Mouse (Mus musculus): ENCODE measurements around the gene Folr1. TPM values are rescaled to one million over a fixed set of nuclear protein-coding genes. Genes with fewer than 3 reads are reported as not detected.

Gene Folr1
- polyA plus RNA-seq, 2 experiments, result 1.0 to 1.1 TPM

DNA sequence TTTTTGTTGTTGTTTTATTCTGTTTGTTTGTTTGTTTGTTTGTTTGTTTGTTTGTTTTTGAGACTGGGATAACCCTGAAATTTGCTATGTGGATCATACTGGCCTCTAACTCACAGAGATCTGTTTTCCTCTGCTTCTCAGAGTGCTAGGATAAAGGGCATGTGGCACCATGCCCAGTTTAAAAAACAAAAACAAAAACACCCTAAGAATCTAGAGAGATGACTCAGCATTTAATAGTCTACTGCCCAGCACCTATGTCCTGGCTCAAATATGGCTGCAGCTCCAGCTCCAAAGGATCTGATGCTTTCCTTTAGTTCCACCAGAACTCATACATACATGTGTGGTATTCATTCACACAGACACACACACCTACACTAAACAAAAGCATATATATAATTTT lies 9.6 kb downstream of the Folr1 start:
- H3K27me3 ChIP-seq (ENCODE audit: control insufficient read depth, insufficient read depth, low read length), result no peaks in the 10 kb centered on the region
- no peaks in the 10 kb centered on the region for H3K4me1 ChIP-seq (ENCODE audit: control insufficient read depth, insufficient read depth, low read length)
- TF ChIP-seq POLR2A (IDR thresholded peaks at IDR 0.05; ENCODE audit: borderline replicate concordance, extremely low read depth, insufficient read depth, insufficient read length), result no peak
- ATAC-seq (ENCODE audit: low FRiP score, low read depth) (no peak), DNase-seq (ENCODE audit: low spot score) (no peak)
- no peak overlapping the region for H3K4me2 ChIP-seq (replicated peaks; ENCODE audit: low read depth, low read length, severe bottlenecking)
- H3K27ac ChIP-seq (replicated peaks; ENCODE audit: low read depth, low read length), result no peak overlapping the region
- H3K36me3 ChIP-seq (ENCODE audit: control insufficient read depth, insufficient read depth, low read length), result no peaks in the 10 kb centered on the region
- no peak overlapping the region for H3K4me3 ChIP-seq (replicated peaks; ENCODE audit: low read length)
- no peaks in the 10 kb centered on the region for H3K9me3 ChIP-seq (ENCODE audit: control insufficient read depth, low read length)
- H3K9ac ChIP-seq (ENCODE audit: low read depth, low read length, severe bottlenecking), result no peak overlapping the region

DNA sequence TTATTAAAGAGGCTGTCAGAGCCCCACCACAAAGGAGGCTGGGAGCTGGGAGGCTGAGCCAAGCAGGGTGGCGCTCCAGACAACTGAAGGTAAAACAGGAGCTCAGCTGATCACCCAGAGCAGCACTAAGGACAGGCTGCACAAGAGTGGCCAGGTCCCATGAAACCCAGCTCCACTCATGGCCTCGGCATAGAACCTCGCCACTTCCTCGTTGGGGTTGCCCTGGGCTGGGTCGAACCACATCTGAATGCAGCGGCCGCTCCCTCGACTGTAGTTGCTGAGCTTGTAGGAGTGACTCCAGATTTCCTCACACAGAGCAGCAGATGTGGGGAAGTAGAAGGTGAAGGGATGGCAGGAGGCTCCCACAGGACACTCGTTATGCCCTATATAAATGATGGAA lies 12.2 kb downstream of the Folr1 start:
- DNase-seq (ENCODE audit: low spot score) (no peak), ATAC-seq (ENCODE audit: low FRiP score, low read depth) (no peak)
- Histone ChIP-seq H3K27me3 (ENCODE audit: control insufficient read depth, insufficient read depth, low read length) (no peaks in the 10 kb centered on the region), H3K4me2 (replicated peaks; ENCODE audit: low read depth, low read length, severe bottlenecking) (no peak overlapping the region), H3K4me3 (replicated peaks; ENCODE audit: low read length) (no peak overlapping the region), H3K9ac (ENCODE audit: low read depth, low read length, severe bottlenecking) (no peak overlapping the region), H3K36me3 (ENCODE audit: control insufficient read depth, insufficient read depth, low read length) (no peaks in the 10 kb centered on the region), H3K4me1 (ENCODE audit: control insufficient read depth, insufficient read depth, low read length) (no peaks in the 10 kb centered on the region), H3K27ac (replicated peaks; ENCODE audit: low read depth, low read length) (no peak overlapping the region), H3K9me3 (ENCODE audit: control insufficient read depth, low read length) (no peaks in the 10 kb centered on the region)
- 64% methylated on average over 9 of the region's 9 CpGs for WGBS
- TF ChIP-seq POLR2A (IDR thresholded peaks at IDR 0.05; ENCODE audit: borderline replicate concordance, extremely low read depth, insufficient read depth, insufficient read length), result no peak

DNA sequence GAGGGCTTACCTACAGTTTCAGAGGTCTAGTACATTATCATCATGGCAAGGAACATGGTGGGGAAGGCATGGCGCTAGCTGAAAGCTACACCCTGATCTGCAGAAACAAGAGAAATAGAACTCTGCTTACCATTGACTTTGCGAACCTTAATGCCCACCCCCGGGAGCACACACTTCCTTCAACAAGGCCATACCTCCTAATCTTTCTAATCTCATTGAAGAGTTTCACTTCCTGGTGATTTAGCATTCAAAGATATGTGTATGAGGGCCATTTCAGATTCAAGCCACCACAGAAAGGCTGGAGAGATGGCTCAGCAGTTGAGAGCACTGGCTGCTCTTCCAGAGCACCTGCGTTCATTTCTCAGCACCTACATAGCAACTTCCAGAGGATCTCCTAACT lies 13.5 kb downstream of the Folr1 start, which contains the start of gene Folr2:
Folr2 (minus strand) TSS at position 101 of the 400 bp plus-strand sequence.
- Histone ChIP-seq H3K4me2 (replicated peaks; ENCODE audit: low read depth, low read length, severe bottlenecking) (no peak within 1 kb of the TSS), H3K9me3 (ENCODE audit: control insufficient read depth, low read length) (no peaks in the 10 kb centered on the region), H3K27me3 (ENCODE audit: control insufficient read depth, insufficient read depth, low read length) (no peaks in the 10 kb centered on the region), H3K4me1 (ENCODE audit: control insufficient read depth, insufficient read depth, low read length) (no peaks in the 10 kb centered on the region), H3K27ac (replicated peaks; ENCODE audit: low read depth, low read length) (no peak within 1 kb of the TSS), H3K36me3 (ENCODE audit: control insufficient read depth, insufficient read depth, low read length) (no peaks in the 10 kb centered on the region), H3K4me3 (replicated peaks; ENCODE audit: low read length) (no peak within 1 kb of the TSS), H3K9ac (ENCODE audit: low read depth, low read length, severe bottlenecking) (no peak within 1 kb of the TSS)
- 88% methylated on average over 4 of the region's 4 CpGs for WGBS
- TF ChIP-seq POLR2A (IDR thresholded peaks at IDR 0.05; ENCODE audit: borderline replicate concordance, extremely low read depth, insufficient read depth, insufficient read length), result no peak
- no peak for ATAC-seq (ENCODE audit: low FRiP score, low read depth)
- DNase-seq (ENCODE audit: low spot score), result no peak

DNA sequence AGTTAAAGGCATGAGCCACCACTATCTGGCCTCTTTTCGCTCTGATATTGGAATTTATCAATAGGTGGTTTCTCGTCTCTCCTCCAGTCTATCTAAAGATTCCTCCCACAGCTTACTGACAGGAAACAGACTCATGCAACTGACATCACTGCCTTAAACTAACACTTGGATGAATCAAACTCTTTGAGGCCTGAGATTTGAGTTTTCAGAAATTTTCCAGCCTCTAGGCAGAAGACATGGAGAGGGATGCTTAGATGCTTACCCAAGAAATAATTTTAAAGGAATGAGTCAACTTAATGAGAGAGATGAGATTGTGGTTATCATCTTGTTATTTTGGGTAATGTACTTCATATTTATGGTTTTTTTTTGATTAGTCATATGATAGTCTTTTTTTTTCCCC lies 16.8 kb downstream of the Folr1 start:
- TF ChIP-seq POLR2A (IDR thresholded peaks at IDR 0.05; ENCODE audit: borderline replicate concordance, extremely low read depth, insufficient read depth, insufficient read length), result no peak
- DNase-seq (ENCODE audit: low spot score), result no peak
- no peak overlapping the region for H3K27ac ChIP-seq (replicated peaks; ENCODE audit: low read depth, low read length)
- no peak overlapping the region for H3K9ac ChIP-seq (ENCODE audit: low read depth, low read length, severe bottlenecking)
- H3K36me3 ChIP-seq (ENCODE audit: control insufficient read depth, insufficient read depth, low read length), result no peaks in the 10 kb centered on the region
- WGBS, result 80% methylated on average over 2 of the region's 2 CpGs
- no peak for ATAC-seq (ENCODE audit: low FRiP score, low read depth)
- H3K9me3 ChIP-seq (ENCODE audit: control insufficient read depth, low read length), result no peaks in the 10 kb centered on the region
- H3K4me2 ChIP-seq (replicated peaks; ENCODE audit: low read depth, low read length, severe bottlenecking), result no peak overlapping the region
- no peaks in the 10 kb centered on the region for H3K4me1 ChIP-seq (ENCODE audit: control insufficient read depth, insufficient read depth, low read length)
- no peak overlapping the region for H3K4me3 ChIP-seq (replicated peaks; ENCODE audit: low read length)
- no peaks in the 10 kb centered on the region for H3K27me3 ChIP-seq (ENCODE audit: control insufficient read depth, insufficient read depth, low read length)

GRCm38 (mm10) chr7:101852846-101853245 lies 17.7 kb downstream of the Folr1 start:
- Histone ChIP-seq H3K4me2 (replicated peaks; ENCODE audit: low read depth, low read length, severe bottlenecking) (no peak overlapping the region), H3K27ac (replicated peaks; ENCODE audit: low read depth, low read length) (no peak overlapping the region), H3K9ac (ENCODE audit: low read depth, low read length, severe bottlenecking) (no peak overlapping the region), H3K27me3 (ENCODE audit: control insufficient read depth, insufficient read depth, low read length) (no peaks in the 10 kb centered on the region), H3K4me1 (ENCODE audit: control insufficient read depth, insufficient read depth, low read length) (no peaks in the 10 kb centered on the region), H3K4me3 (replicated peaks; ENCODE audit: low read length) (no peak overlapping the region), H3K9me3 (ENCODE audit: control insufficient read depth, low read length) (no peaks in the 10 kb centered on the region), H3K36me3 (ENCODE audit: control insufficient read depth, insufficient read depth, low read length) (no peaks in the 10 kb centered on the region)
- no peak for ATAC-seq (ENCODE audit: low FRiP score, low read depth)
- TF ChIP-seq POLR2A (IDR thresholded peaks at IDR 0.05; ENCODE audit: borderline replicate concordance, extremely low read depth, insufficient read depth, insufficient read length), result no peak
- whole genome bisulfite sequencing, result 84% methylated on average over 6 of the region's 6 CpGs
- no peak for DNase-seq (ENCODE audit: low spot score)

GRCm38 (mm10) chr7:101851689-101852088 lies 18.9 kb downstream of the Folr1 start:
- no peak overlapping the region for H3K9ac ChIP-seq (ENCODE audit: low read depth, low read length, severe bottlenecking)

More at GRCm38 (mm10) chr7:101851689-101852088, 18.9 kb downstream of the Folr1 start:
- no peak overlapping the region for H3K27ac ChIP-seq (replicated peaks; ENCODE audit: low read depth, low read length)
- H3K4me2 ChIP-seq (replicated peaks; ENCODE audit: low read depth, low read length, severe bottlenecking), result no peak overlapping the region
- 80% methylated on average over 6 of the region's 6 CpGs for WGBS
- ATAC-seq (ENCODE audit: low FRiP score, low read depth) (no peak), DNase-seq (ENCODE audit: low spot score) (no peak)
- H3K4me3 ChIP-seq (replicated peaks; ENCODE audit: low read length), result no peak overlapping the region
- H3K27me3 ChIP-seq (ENCODE audit: control insufficient read depth, insufficient read depth, low read length), result no peaks in the 10 kb centered on the region
- H3K36me3 ChIP-seq (ENCODE audit: control insufficient read depth, insufficient read depth, low read length), result no peaks in the 10 kb centered on the region
- H3K9me3 ChIP-seq (ENCODE audit: control insufficient read depth, low read length), result no peaks in the 10 kb centered on the region
- H3K4me1 ChIP-seq (ENCODE audit: control insufficient read depth, insufficient read depth, low read length), result no peaks in the 10 kb centered on the region
- no peak for TF ChIP-seq POLR2A (IDR thresholded peaks at IDR 0.05; ENCODE audit: borderline replicate concordance, extremely low read depth, insufficient read depth, insufficient read length)
